Mouse (Mus musculus) heart, embryonic 14.5 days (tissue): ENCODE data around the gene Foxn3. TPM values are rescaled to one million over a fixed set of nuclear protein-coding genes. Genes with fewer than 3 reads are reported as not detected.

ENCODE experiments used
- ATAC-seq: fragments of 200-750 bp; cut with Nextera tagmentation; 2 replicates; pipeline ENCODE4 v1.8.0; 2017; ENCODE audit warnings: low read depth, moderate TSS enrichment; ENCODE audit not compliant: insufficient number of reproducible peaks, insufficient read depth, low FRiP score
- H3K27ac ChIP-seq, 2 experiments: fragments of 200-500 bp in 1 of 2; fragments of 300-500 bp in 1 of 2; sonication (generic) in 1 of 2; replicated peaks in 1 of 2; 2 replicates each; pipeline ENCODE4 v1.5.1; 2012 to 2014; ENCODE audit warnings: low read depth in 2 of 2, low read length in 2 of 2, control low read depth in 1 of 2, mild to moderate bottlenecking in 1 of 2, mixed read lengths in 1 of 2; ENCODE audit not compliant: control insufficient read depth in 1 of 2, insufficient read depth in 1 of 2
- H3K27me3 ChIP-seq: fragments of 300-500 bp; sonication (generic); 2 replicates; pipeline ENCODE4 v1.6.1; 2014; ENCODE audit warnings: mild to moderate bottlenecking, low read length, control low read depth; ENCODE audit not compliant: control insufficient read depth, insufficient read depth
- H3K36me3 ChIP-seq: fragments of 300-500 bp; sonication (generic); 2 replicates; pipeline ENCODE4 v1.6.1; 2014; ENCODE audit warnings: mild to moderate bottlenecking, control low read depth, low read length, mixed read lengths; ENCODE audit not compliant: control insufficient read depth, insufficient read depth
- H3K4me1 ChIP-seq, 2 experiments: fragments of 200-500 bp in 1 of 2; fragments of 300-500 bp in 1 of 2; sonication (generic) in 1 of 2; 2 replicates each; pipeline ENCODE4 v1.6.1; 2012 to 2014; ENCODE audit warnings: low read length in 2 of 2, control low read depth in 1 of 2, mixed read lengths in 1 of 2; ENCODE audit not compliant: control insufficient read depth in 2 of 2, insufficient read depth in 2 of 2
- H3K4me2 ChIP-seq: fragments of 300-500 bp; sonication (generic); 2 replicates; pipeline ENCODE4 v1.6.1; 2014; ENCODE audit warnings: mild to moderate bottlenecking, low read length
- H3K4me3 ChIP-seq, 2 experiments: fragments of 200-500 bp in 1 of 2; fragments of 300-500 bp in 1 of 2; sonication (generic) in 1 of 2; 2 replicates each; pipeline ENCODE4 v1.5.1; 2012 to 2014; ENCODE audit warnings: low read length in 2 of 2, mild to moderate bottlenecking in 2 of 2, control low read depth in 1 of 2, low read depth in 1 of 2, moderate library complexity in 1 of 2; ENCODE audit not compliant: control insufficient read depth in 1 of 2, insufficient read depth in 1 of 2
- H3K9ac ChIP-seq: fragments of 300-500 bp; sonication (generic); 2 replicates; pipeline ENCODE4 v1.6.1; 2014; ENCODE audit warnings: mild to moderate bottlenecking, low read length
- H3K9me3 ChIP-seq: fragments of 300-500 bp; sonication (generic); 2 replicates; pipeline ENCODE4 v1.6.1; 2016; ENCODE audit warnings: low read length, control low read depth; ENCODE audit not compliant: control insufficient read depth
- WGBS: fragments of 180-500 bp; shearing (Covaris S2); extraction: QIAGEN DNeasy Blood & Tissue Kit; methylation state at CpG from one replicate; pipeline ENCODE4 v1.1.7; 2014; 5-methylcytosine and 5-hydroxymethylcytosine counted together
- polyA plus RNA-seq: library from polyadenylated mRNA; unstranded; fragments of >200 nt; fragmentation: Nextera tagmentation; extraction: Ambion mirVana; gene quantifications from 2 replicates; pipeline ENCODE4 v1.2.1, GENCODE M21; 2014

The Foxn3 gene
- polyA plus RNA-seq, 1 experiment from 2014 or later, result 81.0 TPM

- no peak for ATAC-seq
- Histone ChIP-seq H3K9me3 (no peaks in the 10 kb centered on the region), H3K4me2 (no peak overlapping the region), H3K4me1 (peaks cover 6 to 14% of the 10 kb centered on the region in 2 experiments), H3K36me3 (0 out of 2 replicates have a peak, but pooled peaks cover 2% of the 10 kb centered on the region), H3K27me3 (no peaks in the 10 kb centered on the region), H3K9ac (no peak overlapping the region), H3K4me3 (no peak overlapping the region), H3K27ac (no peak overlapping the region)
- 49% methylated on average over 1 of the region's 1 CpGs for WGBS
Observed at GRCm38 (mm10) chr12:99274589-99274988, 288.8 kb downstream of the Foxn3 start.

- H3K9me3 ChIP-seq, result no peaks in the 10 kb centered on the region
- no peaks in the 10 kb centered on the region for H3K27me3 ChIP-seq
- ATAC-seq, result no peak
- H3K4me3 ChIP-seq, result no peak overlapping the region
- no peaks in the 10 kb centered on the region for H3K36me3 ChIP-seq
- H3K9ac ChIP-seq, result peak overlapping the region; percentile 41; the same call in 1 of the 2 replicates
- peak overlapping the region; percentile 51 to 61 for H3K27ac ChIP-seq
- peaks cover 28 to 42% of the 10 kb centered on the region in 2 experiments for H3K4me1 ChIP-seq
- WGBS, result 24% methylated on average over 8 of the region's 8 CpGs
- H3K4me2 ChIP-seq, result peak overlapping the region; percentile 24
Observed at GRCm38 (mm10) chr12:99269396-99269795, 294.0 kb downstream of the Foxn3 start.

- peak overlapping the region; percentile 41; the same call in 1 of the 2 replicates for H3K9ac ChIP-seq
- H3K4me2 ChIP-seq, result peak overlapping the region; percentile 24
- no peaks in the 10 kb centered on the region for H3K9me3 ChIP-seq
- no peak for ATAC-seq
- WGBS, result 86% methylated on average over 11 of the region's 11 CpGs
- peaks cover 28 to 42% of the 10 kb centered on the region in 2 experiments for H3K4me1 ChIP-seq
- peak overlapping the region; percentile 51 to 61; a peak in 3 of 4 replicates for H3K27ac ChIP-seq
- H3K27me3 ChIP-seq, result no peaks in the 10 kb centered on the region
- no peaks in the 10 kb centered on the region for H3K36me3 ChIP-seq
- H3K4me3 ChIP-seq, result no peak overlapping the region
Observed at GRCm38 (mm10) chr12:99268954-99269353, 294.4 kb downstream of the Foxn3 start.

- Histone ChIP-seq H3K4me1 (peaks cover 32 to 51% of the 10 kb centered on the region in 2 experiments), H3K36me3 (no peaks in the 10 kb centered on the region), H3K27ac (no peak overlapping the region), H3K4me2 (no peak overlapping the region), H3K4me3 (no peak overlapping the region), H3K27me3 (no peaks in the 10 kb centered on the region), H3K9ac (no peak overlapping the region), H3K9me3 (no peaks in the 10 kb centered on the region)
- 42% methylated on average over 11 of the region's 11 CpGs for WGBS
- ATAC-seq, result no peak
Observed at GRCm38 (mm10) chr12:99267732-99268131, 295.6 kb downstream of the Foxn3 start.

- 82% methylated on average over 7 of the region's 7 CpGs for WGBS
- Histone ChIP-seq H3K27me3 (no peaks in the 10 kb centered on the region), H3K4me1 (peaks cover 40 to 62% of the 10 kb centered on the region in 2 experiments), H3K4me2 (no peak overlapping the region), H3K36me3 (no peaks in the 10 kb centered on the region), H3K9ac (no peak overlapping the region), H3K4me3 (no peak overlapping the region), H3K27ac (no peak overlapping the region), H3K9me3 (no peaks in the 10 kb centered on the region)
- ATAC-seq, result no peak
Observed at GRCm38 (mm10) chr12:99266434-99266833, 296.9 kb downstream of the Foxn3 start.

- Histone ChIP-seq H3K4me2 (no peak overlapping the region), H3K4me3 (no peak overlapping the region), H3K9me3 (no peaks in the 10 kb centered on the region), H3K36me3 (no peaks in the 10 kb centered on the region), H3K27ac (peak overlapping the region in 1 of 2 experiments; percentile 42; a peak in 2 of 4 replicates), H3K9ac (no peak overlapping the region), H3K4me1 (peaks cover 40 to 66% of the 10 kb centered on the region in 2 experiments), H3K27me3 (no peaks in the 10 kb centered on the region)
- 72% methylated on average over 6 of the region's 6 CpGs for WGBS
- no peak for ATAC-seq
Observed at GRCm38 (mm10) chr12:99265777-99266176, 297.6 kb downstream of the Foxn3 start.

GRCm38 (mm10) chr12:99264386-99264785, 299.0 kb downstream of the Foxn3 start:
- no peak overlapping the region for H3K27ac ChIP-seq
- H3K4me3 ChIP-seq, result no peak overlapping the region
- H3K36me3 ChIP-seq, result no peaks in the 10 kb centered on the region
- WGBS, result 89% methylated on average over 7 of the region's 7 CpGs
- no peaks in the 10 kb centered on the region for H3K27me3 ChIP-seq
- H3K9ac ChIP-seq, result no peak overlapping the region
- no peak overlapping the region for H3K4me2 ChIP-seq
- peaks cover 40 to 70% of the 10 kb centered on the region in 2 experiments for H3K4me1 ChIP-seq
- H3K9me3 ChIP-seq, result no peaks in the 10 kb centered on the region
- ATAC-seq, result no peak
